Mouse (Mus musculus): ENCODE measurements around the gene Sfxn5.

DNA sequence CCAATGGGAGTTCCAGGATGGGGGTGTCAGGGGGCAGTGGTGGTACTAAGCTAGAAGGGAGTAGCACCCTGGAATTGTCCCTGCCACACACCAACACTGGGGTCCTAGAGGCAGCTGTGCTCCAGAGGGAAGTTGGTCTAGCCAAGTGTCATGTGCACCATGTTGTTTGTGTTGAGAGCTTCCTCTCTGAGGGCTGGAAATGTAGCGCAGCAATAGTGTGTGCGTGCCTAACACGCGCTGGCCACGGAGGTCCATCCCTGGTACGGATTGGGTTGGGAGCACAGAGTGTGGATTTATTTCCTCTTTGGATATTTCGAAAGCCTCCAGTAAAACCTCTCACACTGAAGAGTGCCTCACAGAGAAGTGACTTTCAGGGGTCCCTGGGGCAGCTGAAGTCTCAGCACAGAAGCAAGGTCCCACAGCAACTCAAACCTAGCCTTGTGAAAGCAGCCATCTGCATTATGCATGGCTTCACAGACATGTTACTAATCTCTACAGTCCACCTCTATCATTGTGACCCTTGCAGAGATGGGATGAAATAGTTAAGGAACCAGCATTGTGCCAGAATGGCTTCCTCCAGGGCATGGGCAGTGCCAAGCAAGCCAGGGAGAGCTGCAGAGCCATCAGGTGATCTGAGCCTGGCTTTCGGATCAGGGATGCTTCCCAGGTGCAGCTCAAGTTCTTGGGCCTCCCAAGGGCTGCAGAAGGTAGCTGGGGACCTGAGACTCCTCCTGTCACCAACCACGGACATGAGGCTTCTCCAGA is 37.6 kb upstream of the Sfxn5 start:
- no peak for TF ChIP-seq POLR2A (IDR thresholded peaks at IDR 0.05; ENCODE audit: low read depth, low read length)
- no peak for TF ChIP-seq CTCF (IDR thresholded peaks at IDR 0.05; ENCODE audit: extremely low read depth, insufficient read depth, insufficient read length, insufficient replicate concordance)

Measured in spleen, adult 2 months (tissue).